Mouse (Mus musculus): ENCODE data around the gene Olfr576.

DNA sequence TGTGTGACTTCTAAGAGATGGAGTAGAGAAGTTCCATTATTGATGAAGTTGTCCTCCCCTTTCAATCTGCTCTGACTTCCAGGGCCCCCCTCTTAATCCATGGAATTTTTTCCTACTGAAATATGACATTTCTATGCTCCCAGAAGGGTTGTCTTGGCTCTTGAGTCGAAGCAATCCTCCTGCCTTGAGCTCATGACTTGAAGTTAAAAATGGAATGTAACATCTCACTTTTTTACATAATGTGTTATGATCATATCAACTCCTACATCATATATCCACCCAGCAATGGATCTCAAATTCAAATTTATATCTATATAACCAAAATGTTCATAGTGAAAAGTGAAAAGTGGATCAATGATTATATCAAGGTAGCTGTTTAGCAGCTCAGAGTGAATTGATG is 11.9 kb downstream of the Olfr576 start:
- TF ChIP-seq POLR2A (IDR thresholded peaks at IDR 0.05; ENCODE audit: borderline replicate concordance, extremely low read depth, insufficient read depth, insufficient read length, poor library complexity, severe bottlenecking) (no peak), CTCF (IDR thresholded peaks at IDR 0.05; ENCODE audit: borderline replicate concordance, extremely low read depth, insufficient read depth, insufficient read length) (no peak)
